Mouse (Mus musculus) heart, adult 18-20 months (tissue): ENCODE results near the gene Efna5. TPM values are rescaled to one million over a fixed set of nuclear protein-coding genes. Genes with fewer than 3 reads are reported as not detected.

Source experiments
- DNase-seq, 2 experiments: peaks; one replicate each; pipeline ENCODE4 v3.0.0; 2021 to 2022; ENCODE audit warnings: mixed read lengths in 1 of 2
- total RNA-seq, 2 experiments: library from RNA; stranded (reverse); gene quantifications; 2 replicates each; pipeline ENCODE4 v1.2.3; 2021

The Efna5 gene
- total RNA-seq, 2 experiments from 2014 or later, result 14.0 to 19.6 TPM

DNA sequence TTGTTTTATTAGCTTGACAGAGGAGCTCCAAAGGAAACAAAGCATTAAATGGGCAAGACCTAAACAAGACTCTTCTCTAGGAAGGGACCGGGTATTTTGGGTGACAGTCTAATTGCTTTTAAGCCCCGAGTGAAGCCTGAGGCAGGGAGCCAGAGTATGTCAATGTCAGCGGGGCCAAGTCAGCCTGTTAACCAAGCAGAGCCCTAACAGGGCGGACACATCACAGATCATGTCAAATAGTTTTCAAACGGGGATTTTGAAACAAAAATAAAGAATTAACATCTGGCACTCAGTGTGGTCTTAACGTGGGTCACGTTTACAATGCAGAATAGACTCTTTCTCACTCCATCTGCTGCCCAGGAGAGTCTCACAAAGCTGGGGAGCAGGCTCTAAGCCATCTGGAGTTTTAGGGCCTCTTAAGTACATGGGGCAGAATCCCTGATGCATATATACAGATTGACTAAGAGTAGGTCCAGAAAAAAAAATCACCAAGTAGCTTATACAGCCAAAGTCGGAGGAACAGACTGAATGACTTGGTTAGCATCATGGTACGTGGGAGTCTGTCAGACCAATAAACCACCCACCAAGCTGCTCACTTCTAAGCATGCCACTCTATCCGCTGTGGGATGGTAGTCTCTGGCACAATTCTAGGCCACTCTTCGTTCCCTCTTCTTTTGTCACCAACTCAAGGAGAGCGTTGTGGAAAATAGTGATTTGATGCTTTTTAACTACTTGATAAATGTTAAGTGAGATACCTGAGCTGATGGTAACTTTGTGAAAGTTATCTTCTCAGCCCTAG lies 223.1 kb downstream of the Efna5 start:
- peak; percentile 31 to 36 for DNase-seq

DNA sequence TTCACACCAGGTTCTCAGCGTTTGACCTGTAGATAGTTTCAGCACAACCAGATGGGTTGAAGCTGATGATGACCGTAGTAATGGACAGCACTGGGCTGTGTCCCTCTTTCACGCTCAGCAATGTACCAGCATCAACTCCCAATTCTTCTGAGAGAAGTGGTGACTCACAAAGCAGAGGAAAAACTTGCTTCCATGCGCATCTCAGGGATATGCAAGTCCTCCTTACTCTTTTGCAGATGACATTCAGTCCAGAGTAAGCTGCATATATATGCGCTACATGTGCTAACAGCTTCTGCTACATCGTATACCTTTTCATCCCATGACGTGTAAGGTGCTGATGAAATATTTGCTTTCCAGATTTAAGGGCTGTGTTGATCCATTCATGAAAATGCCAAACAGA lies 224.1 kb downstream of the Efna5 start:
- DNase-seq, result no peak

DNA sequence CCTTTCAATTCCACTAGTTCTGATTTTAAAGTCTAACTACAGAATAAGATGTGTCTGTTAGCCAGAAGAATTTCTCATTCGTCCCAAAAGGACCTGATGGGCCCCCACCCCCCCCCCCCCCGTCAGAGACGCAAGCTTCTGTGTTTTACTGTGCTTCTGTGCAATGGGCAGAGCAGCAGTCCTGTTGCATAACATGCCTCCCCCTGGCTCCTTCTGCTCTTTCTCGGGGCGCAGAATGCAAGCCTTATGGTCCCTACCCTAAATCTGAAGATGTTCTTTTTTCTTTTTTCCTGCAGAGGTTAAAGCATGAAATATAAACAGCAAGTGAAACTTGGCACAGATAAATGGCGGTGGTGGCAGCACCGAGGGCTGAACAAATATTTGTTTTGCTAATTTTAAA lies 224.5 kb downstream of the Efna5 start:
- DNase-seq, result no peak

DNA sequence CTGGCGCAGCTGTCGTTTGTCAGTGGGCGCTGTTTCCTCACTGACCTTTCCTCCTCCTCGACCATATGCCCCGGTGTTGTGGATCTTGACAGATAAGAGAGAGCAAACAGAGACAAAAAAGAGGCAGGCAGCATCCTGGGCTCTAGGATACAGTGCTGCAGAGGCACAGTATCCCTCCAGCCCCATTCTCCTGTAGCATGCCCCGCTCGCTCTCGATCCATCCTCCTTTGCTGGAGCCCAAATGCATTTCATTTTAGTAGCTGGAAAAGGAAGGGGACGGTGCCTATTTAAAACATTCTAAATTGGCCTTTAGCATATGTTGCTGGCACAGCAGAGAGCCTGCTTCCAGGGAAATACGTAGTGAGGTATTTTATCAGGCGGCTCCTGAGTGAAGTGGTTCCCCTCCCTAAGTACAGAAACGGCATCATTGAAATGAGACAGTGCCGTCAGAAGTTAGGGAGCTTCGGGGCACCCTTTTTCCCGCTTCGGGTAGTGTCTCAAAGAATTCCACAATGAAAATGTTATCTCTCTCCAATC lies 225.2 kb downstream of the Efna5 start:
- no peak for DNase-seq

DNA sequence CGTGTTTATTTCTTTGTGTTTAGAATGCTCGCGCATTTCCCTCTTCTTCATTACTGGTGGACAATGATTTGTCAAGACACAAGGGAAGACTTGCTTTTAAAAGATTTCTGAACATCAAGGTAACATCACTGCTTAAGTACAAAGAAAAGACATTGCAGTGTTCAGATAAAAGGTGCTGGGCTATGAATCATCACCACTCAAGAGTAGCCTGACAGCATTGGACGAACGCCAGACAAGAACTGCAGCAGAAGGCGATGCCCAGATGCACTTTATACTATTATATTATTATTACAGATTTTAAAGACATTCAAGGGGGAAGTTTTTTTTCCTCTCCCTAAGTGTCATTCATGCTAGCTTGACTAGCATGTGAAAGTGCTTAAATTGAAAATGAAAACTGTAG lies 228.7 kb downstream of the Efna5 start:
- DNase-seq, result no peak

DNA sequence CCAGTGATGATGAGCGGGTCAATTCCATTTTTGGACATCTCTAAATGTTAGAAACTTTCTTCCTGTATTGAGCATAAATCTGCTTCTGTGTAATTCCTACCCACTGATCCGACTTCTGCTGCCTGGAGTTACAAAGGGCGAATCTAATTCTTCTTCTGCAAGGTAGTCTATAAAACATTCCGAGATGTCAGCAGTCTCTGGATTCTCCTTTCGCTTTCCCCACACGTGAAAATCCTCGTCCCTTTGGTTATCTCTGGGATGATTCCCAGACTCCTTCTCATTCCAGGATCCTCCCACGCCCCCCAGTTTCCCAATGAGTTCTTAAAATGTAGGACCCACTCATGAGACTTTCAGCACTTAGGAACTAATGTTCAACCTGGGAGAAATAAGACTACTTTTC lies 229.4 kb downstream of the Efna5 start:
- no peak for DNase-seq

DNA sequence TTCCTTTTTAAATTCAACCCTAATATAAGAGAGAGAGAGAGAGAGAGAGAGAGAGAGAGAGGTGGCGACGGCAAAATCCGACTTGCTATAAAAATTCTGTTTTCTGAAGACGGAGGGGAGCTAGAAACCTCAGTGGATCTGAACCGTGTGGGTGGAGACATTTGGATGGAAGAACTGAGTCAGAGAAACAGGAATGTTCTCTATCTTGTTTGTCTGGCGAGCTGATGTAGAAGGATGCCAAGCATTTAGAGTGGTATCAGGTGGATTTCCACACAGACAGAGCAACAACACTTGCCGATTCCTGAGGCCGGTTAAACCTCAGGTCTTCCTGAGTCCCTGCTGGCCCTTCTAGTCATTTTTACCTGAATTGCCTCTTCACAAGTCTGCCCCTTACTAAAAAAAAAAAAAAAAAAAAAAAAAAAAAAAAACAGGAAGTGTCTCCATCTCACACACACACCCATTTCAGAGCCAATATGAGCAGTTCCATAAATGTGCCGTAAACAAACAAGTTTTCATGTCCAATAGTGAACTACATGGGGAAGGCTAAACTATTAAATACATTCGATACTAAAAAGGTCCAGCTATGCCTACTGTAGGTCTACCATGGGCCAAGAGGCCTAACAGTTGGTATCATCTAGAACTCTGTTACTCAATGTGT lies 231.7 kb downstream of the Efna5 start:
- peak; percentile 71 to 72 for DNase-seq

DNA sequence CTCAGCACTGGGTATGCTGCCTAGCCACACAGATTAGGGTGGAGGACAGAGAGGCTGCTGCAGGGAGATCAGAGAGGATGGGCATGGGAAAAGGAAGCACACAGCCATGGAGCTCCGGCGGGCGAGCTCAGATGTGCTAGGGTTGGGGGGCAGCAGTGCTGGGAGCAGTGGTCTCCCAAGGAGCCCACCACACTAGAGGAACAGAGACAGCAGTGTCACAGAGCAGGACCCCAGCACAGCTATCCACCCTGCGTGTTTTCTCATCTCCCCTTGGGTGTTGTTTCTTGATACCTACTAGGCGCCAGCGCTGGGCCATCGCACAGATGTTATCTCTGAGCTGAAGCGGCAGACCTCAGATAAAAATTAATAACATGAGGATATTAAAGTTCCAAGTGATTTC lies 234.3 kb downstream of the Efna5 start:
- DNase-seq, result no peak

DNA sequence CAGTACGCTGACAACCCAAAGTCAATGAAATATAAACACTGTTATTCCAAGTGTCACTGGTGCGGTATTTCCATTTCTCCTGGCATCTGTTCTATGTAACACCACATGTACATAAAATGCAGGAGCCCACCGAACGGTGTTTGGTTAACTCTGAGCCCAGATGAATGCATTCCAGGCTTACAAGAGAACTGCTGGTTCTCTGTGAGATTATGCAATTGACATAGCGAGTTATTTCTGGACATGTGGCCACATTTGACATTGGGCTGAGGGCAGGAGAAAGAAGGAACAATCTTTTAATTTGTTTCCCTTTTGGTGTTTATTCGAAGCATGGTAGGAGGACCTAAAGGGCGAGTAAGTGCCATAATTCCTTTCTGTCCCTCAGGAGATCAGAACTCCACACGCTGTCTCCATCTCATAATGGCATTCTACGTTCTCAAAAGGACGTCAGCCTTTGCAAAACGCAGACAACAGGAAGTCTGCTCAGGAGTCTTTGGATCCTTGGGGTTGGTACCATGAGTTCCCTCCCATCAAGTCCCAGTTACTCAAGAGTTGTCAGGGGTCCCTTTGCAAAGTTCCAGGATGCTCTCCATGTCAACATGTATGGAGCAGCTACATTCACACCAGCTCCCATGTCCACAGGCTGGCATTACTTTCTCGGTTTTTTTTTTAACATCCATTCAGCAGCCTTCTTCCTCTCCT lies 238.5 kb downstream of the Efna5 start:
- DNase-seq, result peak; percentile 47 to 58

DNA sequence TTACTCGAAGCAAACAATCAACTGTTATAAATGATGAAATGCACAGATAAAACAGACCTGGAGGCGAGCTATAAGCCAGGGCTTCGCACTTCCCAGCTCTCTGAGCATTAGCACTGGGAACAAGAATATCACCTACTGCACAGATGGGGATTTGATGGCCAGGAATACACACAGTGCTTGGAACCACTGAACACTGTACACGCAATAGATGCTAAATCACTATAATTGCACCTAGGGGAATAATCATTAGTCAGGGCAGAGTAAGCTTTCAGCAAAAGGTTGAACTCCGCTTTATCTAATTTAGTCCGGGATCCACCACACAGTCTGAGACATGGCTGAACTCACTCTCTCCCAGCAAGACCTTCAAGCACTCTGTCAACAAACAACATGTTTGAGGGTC lies 240.5 kb downstream of the Efna5 start:
- no peak for DNase-seq

DNA sequence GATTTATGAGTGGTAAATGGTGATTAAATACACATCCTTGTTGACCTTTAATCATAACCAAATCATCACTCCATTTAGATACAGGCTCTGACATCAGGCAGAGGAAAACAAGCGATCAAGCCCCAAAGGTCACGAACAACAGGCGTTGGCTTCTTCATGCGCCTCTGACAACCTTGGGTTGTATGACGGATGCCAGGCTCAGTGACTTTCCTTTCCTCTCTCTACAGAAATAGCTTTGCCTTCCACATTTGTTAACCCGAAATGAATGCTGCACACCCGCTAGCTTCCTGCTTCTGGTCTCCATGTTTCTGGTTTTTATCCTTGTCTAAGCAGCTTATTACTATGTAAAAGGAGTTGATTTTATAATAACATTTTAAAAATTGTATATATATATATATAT lies 244.2 kb downstream of the Efna5 start:
- DNase-seq, result no peak

DNA sequence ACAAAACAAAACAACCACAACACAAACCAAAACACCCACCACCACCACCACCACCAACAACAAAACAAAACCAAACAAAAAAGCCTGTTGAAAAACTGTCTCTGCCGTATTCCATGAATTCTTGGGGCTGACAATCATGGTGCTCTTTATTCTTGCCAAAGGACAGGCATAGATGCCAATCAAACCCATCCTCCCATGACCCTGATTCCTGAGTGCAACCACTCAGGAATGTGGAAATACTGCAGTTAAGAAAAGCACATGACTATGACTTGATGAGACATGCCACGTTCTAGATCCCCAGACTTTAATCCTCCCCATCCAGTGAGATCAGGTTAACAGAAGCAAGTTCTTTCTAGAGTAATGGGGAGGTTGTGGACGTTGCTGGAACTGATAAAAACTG lies 246.2 kb downstream of the Efna5 start:
- no peak for DNase-seq

DNA sequence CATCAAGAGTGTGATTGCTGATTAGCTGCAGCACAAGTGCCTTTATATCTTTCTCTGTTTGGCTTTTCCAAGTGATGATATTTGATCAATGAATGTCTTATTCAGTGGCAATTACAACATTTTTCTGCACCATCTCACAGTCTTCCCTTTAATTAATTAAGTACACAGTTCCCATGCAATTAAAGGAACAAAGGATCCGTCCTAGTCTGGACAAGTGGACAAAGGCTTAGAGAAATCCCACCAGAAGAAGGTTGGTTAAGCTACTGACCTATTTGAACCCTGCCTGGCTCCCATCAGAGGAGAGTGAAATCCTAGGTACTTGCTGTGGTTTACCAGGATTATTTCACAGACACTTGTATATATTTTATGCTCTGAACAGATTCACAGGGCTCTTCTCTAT lies 252.6 kb downstream of the Efna5 start:
- DNase-seq, result no peak

DNA sequence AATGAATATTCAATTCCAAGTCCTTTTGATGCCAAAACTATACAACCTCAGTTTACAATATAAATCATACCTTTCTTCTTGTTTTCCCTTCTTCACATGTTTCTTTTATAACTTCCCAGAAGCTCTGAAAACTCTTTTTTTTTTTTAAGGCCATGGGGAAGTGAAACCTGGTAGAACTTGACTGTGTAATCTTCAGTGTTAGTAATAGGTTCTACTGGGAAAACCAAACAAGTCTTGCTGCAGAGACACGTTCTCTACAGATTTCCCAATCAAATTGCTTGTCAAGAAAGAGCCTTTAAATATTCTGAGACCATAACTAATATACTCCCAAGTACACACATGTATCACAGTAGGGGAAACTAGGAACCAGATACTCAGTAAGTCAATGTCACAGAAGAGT lies 253.6 kb downstream of the Efna5 start:
- DNase-seq, result no peak

DNA sequence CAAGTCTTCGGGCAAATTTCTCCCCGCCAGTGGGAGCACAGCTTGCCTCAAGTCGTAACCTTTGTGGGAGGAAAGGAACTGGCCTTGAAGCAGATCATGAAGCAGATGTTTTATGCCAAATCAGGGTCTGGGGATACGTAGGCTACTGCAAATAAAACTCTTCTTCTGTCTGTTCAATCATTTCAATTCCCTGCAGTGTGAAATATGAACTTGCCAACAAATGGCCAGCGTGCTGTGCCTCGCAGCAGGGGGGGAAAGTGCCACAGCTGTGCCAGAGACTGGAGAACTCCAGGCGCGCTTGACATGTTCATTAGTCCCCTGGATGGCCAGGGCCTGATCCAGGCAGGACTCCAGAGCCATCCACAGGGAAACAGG lies 255.5 kb downstream of the Efna5 start:
- DNase-seq, result no peak

DNA sequence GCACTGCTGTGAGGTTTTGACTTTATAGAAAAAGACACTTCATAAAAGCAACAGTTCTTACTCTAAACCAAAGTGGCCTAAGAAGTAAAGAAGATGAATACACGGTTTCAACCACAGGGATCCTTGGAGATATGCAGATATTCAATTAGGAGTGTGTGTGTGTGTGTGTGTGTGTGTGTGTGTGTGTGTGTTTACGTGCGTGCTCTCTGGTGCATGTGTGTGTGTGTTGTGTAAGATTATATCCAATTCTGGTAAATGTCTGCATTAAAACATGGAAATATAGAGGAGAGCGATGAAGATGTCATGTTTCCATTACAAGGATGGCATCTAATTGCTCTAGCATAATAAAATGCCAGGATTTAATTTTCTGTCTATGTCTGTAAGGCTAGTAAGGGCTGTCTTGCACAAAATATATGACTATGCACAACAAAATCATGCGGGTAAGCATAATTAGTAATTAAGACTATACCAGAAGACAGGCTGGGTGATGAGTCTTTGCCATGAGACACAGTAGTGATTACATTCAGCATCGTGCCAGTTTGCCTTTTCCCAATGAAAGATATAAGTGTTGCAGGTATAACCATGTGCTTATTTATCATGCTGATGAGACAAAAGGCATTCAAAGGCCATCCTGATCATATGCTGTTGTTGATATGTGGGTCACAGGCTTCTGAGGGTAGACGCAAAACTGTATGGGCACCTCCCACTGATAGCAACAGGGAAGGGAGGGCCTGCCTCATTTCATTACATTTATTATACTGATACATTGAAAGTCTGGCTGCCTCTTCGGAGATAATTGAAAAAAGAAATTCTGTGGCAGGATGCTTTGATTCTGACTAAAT lies 256.1 kb downstream of the Efna5 start:
- DNase-seq, result no peak

DNA sequence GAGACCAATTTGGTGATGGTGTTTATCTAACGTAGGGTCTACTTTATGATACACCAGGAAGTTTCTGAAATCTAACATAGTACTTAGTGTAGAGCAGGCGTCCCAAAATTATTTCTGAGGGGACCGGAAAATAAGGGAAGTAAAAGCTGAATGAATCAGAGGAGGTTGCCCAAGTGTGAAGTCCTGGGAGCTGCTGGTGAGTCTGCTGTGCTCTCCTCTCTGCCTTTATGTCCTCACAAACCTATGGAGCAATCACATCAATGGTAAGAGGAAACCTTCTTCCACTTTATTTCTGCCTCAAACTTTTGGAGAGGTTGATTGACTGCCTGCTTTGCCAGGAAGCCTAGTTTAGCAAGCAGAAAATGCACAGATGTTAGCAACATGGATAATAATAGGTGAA lies 257.9 kb downstream of the Efna5 start:
- no peak for DNase-seq

DNA sequence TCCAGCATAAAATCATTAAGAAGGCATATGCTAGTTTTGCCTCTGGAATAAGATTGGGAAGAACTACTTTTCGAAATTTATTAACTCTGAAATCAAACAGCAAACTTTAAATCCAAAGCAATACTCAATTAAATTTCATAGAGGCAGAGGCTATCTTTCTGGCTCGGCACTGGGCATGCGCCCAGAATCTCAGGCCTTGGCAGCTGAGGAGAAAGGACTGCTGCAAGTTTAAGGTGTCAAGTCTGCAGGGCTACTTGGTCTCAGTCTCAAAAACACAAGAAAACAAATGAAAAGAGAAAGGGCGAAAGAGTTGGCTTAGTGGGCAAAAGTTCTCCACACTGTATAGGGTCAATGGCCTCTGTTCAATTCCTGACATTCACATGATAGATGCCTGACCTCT lies 258.6 kb downstream of the Efna5 start:
- DNase-seq, result peak in 1 of 2 experiments; percentile 41

DNA sequence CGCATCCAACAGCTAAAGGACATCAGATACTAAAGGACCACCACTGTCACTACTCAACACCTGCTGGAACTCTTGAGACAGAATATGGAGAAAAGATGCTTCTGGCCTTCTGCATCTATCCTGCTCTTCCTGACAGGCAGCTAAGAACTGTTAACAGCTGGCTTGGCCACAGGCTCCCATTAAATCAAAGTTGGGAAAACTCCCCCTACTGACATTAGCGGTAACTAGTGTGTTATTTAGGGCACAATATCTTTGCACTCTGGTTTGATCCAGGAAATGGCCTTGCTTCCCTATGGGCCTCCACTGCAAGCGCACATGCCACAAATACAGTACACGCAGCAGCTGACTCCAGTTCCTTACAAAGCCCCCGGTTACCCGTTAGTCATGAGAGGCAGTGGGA lies 266.0 kb downstream of the Efna5 start:
- peak in 1 of 2 experiments; percentile 22 for DNase-seq

DNA sequence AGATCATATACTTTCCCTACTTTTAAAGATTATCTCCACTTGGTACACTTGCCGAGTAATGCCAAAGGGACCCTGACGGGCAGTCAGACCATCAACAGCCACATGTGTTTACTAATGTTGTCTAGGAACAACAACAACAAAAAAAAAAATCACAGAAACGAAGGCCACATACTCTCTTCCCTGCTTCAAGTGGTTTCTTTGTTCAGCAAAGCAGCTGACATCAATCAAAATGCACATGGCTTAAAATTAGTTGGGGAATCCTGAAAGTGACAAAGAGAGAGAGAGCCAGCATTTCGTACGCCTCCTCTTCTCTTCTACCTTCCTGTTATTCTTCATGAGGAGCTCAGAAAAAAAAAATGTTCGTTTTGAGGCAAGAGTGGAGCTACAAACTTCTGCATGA lies 266.4 kb downstream of the Efna5 start:
- no peak for DNase-seq

DNA sequence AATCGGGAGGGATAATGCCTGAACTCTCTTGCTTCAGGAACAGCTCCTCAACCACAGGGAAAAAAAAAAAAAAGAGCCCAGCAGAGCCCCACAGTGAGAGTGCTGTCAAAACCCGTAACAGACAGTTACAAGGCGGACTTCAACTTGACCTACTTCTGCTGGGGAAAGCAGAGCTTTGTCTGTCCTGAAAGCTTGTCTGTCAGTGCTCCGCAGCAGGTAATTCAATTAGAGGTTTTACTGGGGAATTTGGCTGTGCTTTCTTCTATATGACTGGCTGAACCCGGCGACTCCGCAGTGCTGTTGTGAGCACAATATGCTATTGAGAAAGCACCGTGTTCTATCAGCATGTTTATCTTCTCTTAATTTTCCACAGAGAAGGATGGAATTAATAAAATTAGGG lies 266.9 kb downstream of the Efna5 start:
- DNase-seq, result no peak

DNA sequence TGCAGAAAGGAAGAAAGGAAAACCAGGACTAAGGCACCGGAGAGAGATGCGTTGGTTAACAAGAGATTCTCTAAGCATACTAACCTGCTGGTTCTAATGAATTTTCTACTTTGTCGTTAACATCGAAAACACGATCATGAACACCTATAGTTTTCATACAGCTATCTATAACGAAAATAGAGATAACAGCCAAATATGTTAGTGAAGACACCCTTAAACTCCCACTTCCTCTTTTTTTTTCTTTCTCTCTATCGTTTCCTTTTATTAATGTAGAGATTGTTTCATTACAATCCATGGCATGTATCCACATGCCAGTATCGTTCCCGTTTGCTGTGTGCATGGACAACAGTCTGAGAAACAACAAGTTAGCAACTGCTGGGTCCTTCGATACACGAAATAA lies 267.9 kb downstream of the Efna5 start:
- no peak for DNase-seq
